Mouse (Mus musculus): ENCODE measurements at regions not wholly inside any gene's neighbourhood (a gene's known extent, or its start where the extent isn't known, plus 50 kb on each side); places are given as distances from the start of the nearest gene placed in this dataset.

DNA sequence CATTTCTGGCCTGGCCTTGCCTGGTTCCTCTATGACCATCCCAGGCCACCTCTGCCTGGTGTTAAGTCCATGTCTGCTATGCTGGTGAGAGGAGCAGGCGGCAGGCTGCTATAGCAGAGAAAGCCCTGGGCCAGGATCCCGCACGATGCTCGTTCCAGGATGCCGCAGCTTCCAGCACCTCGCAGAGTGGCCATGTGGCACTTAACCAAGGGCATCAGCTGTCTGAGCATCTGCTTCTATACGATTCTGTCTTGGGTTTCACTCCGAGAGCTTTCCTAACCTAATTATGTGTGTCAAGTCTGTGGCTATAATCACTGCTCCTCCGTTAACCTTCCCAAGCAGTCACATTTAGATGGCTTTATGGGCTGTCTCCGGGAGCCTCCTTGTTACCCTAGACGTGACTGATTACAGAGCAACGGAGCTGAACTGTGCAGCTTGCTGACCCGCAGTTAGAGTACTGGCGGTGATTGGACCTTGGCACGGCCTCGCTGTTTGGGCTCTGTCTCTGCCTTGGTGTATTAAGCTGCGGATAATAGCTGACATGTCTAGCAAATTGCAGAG lies 64.4 kb downstream of the Ackr3 start:
- DNase-seq (ENCODE audit: low read depth, low spot score): no peak

DNA sequence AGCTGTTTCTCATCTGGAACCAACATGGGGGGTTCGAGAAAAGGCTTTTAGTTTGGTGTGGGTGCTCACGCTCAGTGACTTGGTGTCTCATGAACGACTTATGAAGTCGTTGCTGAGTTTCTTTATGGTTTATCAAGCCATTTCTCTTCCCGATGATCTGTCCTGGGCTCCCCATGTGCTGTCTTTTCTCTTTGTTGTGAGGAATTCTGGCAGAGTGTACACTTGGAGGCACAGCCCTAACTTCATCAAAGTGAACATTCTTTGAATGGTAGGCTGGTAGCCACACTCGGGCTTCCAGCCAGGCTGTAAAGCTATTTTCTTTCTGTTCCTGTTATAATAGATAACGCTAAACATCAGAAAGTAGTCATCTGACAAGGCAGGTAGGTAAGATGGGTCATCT lies 65.2 kb downstream of the Ackr3 start:
- DNase-seq (ENCODE audit: low read depth, low spot score): no peak

DNA sequence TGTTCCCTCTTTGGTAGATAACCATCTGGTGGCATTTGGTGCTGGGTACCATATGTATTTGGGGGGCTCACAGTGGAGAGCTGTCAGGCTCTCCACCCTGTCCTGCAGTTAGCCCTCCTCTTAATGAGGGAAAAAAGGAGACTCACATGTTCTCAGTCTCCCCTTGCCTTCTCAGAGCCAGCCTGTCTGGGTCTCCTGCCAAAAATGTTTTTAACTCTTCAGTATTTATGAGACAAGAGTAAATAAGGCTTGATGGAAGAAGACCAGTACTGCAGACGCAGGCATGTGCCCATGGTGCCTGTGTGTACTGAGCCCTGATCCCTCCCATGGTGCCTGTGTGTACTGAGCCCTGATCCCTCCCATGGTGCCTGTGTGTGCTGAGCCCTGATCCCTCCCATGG lies 66.1 kb downstream of the Ackr3 start:
- DNase-seq (ENCODE audit: low read depth, low spot score): no peak

DNA sequence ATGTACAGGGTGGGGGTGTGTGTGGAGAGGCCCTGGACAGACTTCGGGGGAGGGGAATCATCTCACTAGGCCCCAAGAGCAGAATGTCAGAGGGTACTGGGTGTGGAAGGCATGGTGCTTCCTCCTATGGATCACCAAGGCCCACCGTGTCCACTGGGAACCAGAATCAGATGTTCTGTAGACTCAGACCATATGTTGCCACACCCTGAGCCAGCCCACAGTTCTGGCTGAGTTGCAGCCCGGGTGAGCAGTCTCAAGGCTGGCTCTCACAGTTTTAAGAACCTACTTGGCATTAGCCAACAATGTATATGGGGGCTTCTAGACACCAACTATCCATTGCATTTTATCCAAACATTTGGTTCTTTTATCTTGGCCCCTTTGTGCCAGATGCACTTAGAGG lies 67.5 kb downstream of the Ackr3 start:
- DNase-seq (ENCODE audit: low read depth, low spot score): no peak

DNA sequence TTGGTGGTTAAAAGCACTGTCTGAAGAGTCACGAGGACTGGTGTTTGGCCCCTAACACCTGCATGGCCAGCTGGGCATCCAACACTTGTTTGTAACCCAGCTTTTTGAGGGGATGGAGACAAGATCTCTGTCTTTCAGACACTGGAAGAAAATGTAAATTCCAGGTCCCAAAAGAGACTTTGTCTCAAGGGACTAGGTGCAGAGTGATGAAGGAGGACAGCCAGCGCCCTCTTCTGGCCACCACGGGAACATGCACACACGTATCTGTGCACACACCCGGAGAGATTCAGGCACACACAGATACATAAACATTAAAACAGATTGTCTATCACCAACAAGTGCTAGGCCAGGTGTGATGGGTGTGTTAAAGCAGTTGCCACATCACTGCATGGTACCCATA lies 68.6 kb downstream of the Ackr3 start:
- DNase-seq (ENCODE audit: low read depth, low spot score): no peak

DNA sequence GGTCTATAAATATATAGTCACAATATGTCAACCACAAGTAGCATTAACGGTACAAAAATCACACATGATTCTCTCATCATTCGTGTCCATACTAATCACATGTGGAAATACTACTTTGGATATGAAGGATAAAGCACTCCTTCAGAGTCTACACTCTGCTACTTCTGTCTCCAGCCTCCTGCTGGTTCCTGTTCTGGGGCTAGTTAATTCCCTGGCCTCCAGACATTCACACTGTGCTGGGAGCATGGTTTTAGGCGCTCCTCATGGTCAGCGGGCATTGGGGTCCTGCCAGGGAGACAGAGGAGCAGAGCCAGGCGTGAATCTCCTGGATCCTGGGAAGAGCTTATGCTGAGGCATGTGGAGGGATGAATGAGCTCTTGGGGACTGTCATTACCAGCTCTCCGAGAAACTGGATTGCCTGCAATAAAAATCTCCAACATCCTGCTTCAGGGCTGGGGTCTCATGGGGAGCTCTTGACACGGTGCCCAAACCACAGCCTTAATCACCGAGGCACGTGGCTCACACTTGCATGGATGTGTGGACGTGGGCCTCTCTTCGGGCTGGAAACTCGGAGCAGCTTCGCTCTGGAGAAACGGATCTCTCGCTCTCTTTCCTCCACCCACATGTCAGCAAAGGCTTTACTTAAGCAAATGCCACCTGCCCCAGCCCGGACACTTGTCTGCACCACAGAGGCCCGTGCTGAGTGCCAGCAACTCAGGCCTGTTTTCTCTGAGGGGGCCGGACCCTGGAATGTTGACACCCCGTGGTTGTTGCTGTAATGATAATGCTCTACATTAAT lies 69.2 kb downstream of the Ackr3 start:
- no peak for DNase-seq (ENCODE audit: low read depth, low spot score)

DNA sequence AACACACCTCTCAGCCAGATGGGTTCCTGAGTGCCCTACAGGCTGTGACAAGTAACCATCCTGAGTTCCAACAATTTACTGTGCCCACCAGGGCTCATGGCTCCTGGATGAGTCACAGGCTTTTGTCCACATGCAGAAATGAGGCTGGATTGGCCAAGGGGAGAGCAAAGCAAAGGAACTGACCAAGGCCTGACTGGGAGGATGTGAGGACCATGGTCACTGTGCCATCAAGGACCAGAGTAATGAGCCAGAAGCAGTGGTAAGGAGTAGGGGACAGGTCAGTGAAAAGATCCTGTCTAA lies 69.8 kb downstream of the Ackr3 start:
- DNase-seq (ENCODE audit: low read depth, low spot score): no peak

DNA sequence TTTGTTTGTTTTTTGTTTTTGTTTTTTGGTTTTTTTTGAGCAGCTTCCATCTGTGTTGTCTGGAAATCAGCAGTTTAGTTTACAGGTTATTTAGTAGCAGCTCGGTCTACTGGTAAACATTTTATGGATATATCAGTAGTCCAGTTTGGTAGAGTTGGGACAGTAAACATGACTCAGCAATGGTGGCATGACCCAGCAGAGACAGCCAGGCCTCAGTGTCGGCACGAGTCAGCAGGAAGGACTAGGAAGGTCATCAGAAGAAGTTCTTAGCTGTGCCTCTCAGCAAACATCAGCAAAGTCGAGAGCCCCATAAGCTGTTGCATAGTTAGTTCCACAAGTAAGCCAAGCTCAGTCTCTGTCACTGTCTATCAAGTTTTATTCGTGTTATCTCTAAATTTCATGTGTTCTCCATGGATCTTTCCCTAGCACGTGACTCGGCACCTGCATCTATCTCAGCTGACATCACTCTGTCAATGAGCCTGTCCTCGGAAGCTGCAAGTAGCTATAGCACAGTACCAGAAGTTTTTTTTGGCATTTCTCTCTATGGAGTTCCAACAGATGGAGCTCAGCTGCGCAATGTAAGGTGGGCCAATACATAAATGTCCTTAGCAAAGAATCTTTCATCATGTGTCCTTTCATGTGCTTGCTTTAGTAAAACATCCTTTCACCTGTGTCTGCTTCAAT lies 71.3 kb downstream of the Ackr3 start:
- no peak for DNase-seq (ENCODE audit: low read depth, low spot score)

DNA sequence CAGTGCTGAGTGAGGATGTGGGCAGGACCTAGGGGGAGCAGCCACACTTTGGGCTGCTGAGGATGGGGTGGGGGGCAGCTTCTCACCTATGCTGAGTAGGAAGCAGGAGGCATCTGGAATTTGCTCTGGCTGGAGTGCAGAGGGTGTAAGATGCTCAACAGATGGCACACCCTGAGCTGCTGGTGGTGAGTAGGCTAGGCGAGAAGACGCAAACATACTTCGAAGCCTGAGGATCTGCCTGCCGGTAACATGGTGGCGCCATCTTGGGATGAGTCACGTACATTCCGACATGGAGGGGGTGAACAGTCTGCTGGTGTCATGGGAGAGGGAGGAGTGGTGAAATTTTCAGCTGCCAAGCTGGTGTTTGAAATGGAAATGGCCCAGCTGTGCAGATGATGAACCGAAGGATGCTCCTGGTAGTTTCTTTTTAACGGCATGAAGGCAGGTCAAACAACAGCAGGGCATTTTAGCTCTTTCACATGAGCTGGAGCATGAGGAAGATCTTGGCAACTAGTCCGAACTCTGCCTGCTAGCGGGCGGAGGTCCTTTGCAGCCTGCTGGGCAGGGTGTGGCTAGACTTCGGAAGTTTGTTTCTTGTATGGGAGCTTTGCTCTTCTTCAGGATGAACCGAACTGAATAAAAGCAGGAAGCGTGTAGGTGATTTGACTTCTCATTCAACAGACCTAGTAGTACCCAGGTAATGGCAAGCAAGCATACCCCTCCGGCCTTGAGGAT lies 72.2 kb downstream of the Ackr3 start:
- no peak for DNase-seq (ENCODE audit: low read depth, low spot score)

DNA sequence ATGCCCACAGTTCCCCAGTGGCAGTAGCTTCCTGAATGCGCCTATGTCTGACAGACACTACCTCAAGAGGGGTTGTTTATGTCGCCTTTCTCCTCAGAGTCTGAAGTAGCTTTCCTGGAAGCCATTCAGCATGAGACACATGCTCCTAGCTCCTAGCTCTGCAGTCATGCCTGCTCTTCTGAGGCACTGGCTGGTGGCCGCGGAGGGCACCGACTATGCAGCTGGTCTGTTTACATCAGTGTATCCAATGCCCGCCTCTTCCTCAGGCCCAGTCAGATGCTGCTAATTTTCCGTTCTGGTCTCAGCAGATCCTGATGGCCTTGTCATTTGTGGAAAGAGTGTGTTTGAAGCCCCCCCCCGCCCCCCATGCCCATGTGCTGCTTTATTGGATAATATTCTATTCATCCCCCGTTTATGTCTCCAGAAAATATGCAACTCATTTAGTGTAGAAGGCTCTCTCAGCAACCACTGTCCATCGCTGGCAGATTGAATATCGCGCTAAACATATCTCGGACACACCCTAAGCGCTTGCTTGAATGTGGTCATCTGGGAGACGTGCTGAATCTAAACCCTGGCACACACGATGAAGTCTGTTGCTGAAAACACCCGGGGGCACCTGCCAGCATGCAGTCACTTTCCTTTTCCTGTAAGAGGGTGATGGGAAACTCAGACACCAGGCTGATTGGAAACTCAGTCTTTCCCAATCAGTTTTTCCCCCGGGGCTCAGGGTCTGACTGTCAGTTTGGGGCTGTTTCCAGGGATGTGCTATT lies 73.9 kb downstream of the Ackr3 start:
- DNase-seq (ENCODE audit: low read depth, low spot score): no peak

DNA sequence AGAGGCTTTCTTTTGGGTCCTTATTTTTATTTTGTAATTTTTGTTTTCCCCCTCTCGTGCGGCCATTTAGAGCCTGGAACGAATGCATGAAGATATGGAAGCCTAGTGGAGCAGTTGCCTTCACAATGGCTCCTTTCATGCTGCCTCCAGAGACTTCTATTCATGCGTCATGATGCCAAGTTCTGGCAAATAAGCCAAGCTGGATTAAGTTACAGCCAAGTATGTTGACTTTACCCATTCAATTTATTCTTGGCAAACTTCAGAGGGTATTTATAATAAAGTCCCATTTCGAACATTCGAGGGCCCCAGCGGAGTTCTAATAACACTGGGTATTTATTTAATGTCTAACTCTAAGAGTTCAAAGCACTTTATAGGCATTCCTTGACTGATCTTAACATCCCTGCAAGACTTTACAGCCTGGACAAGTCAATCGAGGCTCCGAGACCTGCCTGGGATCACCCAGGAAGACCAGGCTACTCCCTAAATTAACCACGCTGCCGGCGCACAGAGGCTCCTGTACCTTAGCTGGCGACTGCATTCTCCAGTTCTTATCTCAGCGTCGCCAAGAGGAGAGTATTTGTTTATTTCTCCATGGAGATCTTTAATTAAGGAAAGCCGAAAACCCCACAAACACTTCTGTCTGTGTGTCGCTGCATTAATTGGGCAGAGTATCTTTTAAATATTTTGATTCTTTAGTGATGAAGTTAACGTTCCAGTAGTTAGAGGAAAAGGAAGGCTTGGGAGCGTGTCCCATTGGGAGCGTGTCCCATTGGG lies 75.5 kb downstream of the Ackr3 start:
- DNase-seq (ENCODE audit: low read depth, low spot score): no peak

DNA sequence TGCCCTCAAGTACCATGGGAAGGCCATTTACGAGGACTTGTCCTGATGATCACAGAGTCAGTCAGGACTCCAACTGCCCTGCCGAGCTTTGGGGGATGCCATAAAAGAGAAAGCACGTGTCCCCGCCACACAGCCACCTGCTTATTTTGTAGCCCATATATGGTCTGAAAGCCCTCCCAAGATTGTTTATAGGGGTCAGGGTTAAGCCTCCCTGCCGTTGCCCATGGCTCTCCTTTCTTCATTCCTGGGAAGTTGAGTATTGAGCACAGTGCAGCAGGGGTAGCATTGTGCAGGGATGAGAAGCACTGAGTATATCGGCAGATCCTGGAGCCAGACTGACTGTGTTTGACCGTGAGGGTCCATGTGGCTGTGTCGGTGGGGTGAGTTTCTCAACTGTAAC lies 76.4 kb downstream of the Ackr3 start:
- DNase-seq (ENCODE audit: low read depth, low spot score): no peak

DNA sequence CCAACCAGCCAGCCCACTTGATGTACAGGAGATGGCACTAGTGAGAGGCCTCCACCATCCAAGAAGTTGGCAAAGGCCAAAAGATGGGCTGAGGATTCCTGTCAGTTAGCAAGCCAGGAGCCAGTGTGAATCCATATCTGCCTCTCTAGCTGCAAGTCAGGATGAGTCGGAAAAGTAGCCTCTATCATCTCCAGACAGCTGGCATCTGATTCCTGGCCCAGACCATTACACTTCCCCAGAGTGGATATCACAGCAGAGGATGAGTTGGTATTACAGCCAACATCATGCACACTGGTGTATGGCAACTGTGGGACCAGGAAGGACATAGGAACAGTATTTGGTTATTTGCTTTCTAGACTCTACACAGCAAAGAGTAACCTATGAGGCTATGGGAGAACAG lies 77.5 kb downstream of the Ackr3 start:
- DNase-seq (ENCODE audit: low read depth, low spot score): no peak

DNA sequence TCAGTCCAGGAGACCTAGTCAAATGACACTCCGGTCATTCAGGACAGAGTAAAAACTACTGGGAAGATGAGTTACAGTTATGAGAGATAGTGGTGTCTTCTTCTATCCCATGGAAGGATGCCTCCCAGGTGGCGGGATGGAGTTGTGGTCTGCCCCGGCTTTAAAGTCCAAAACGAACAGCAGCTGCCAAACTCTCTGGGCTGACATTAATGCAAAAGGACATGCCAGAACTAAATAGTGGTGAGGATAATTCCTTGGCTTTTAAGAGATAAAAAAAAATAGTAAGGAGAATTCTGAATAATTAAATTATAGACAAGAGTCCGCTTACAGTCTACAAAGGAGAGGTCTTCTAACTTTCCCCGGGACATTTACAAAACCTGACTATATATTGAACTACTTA lies 78.2 kb downstream of the Ackr3 start:
- no peak for DNase-seq (ENCODE audit: low read depth, low spot score)

DNA sequence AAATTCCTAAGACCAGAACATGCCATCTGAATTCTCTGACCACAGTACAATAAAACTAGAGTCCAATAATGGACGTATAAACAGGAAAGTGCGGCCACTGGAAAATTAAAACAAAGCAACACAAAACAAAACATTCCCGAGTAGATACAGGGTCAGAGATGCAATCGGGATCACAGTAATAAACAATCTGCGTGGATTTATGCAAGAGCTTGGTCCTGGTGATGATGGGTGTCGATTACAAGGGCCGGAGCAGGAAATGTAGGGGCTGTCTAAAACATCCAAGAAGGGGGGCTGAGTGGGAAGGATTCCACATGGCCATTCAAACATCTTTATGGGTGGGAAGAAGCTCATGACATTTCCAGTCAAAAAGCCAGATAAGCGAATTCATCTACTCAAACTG lies 78.6 kb downstream of the Ackr3 start:
- DNase-seq (ENCODE audit: low read depth, low spot score): no peak

DNA sequence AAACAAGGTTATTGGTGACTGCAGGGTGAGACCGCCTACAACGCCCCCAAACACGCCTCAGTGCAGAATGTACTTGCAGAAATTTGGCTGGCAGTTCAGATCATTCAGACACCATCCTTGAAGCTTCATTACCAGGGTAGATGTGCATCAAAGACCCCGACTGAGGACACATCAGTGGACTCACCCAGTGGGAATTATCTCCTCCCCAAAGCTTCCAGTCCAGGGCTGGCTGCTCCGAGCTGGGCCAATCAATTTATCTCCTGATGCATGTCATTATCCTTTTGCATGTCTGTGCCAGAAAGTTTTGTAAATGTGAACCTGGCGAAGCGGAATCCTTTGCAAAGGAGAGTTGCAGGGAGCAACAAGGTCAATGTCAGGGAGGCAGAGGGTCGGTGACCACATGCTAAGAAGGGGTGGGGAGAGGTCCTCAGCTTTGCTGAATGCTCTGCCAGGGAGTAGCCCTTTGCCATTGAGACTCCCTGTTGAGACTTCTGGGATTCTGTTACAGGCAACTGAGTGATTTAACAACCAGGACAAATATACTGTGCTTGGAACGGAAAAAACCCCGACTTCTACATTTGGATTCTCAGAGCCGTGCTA lies 79.5 kb downstream of the Ackr3 start:
- DNase-seq (ENCODE audit: low read depth, low spot score): no peak

DNA sequence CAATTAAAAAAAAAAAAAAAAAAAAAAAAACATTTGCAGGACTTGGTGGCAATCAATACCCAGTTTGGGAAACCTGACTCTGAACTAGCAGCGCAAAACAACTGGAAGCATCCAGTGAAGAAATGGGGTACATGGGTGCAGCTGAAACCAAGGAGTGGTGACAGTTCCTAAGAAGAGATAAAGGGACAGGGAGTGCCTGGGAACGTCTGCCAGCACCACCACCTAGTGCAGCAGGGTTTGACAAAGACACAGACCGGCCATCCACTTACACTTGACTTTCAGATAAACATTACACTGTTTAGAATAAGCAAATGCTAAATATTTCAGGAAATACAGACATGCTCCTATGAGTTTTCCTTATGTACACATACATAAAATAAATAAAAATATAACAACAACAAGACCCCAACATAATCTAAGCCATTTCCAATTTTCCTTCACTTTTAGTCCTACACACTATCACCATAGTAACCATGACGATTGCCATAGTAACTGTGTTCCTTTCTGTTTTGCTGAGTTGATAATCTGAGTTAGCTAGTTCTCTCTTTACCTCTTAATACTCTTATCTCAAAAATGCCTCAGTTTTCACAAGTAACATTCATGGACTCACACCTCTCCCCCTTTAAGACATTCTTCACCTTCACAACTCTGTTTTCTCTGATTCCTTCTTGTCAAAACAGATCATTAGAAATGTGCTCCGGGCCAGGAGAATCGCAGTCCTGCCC lies 80.3 kb downstream of the Ackr3 start:
- no peak for DNase-seq (ENCODE audit: low read depth, low spot score)

DNA sequence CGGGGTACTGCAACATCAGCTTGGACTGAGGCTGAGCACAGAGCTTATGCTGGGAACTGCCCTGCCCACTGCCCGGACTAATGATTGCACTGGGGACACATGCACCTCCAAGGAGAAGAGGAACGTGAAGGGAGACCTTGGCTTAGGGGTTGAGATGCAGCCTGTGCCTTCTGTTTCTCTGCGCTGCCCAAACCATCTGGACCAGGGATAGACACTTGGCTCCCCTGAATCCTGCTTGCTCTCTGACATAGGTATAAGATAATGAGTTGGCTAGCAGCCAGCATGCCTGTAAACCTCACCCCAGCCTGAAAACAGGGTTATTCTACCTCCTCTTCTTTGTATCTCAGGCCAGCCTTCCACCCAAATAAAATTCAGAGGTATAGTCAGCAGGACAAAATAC lies 81.5 kb downstream of the Ackr3 start:
- no peak for DNase-seq (ENCODE audit: low read depth, low spot score)

DNA sequence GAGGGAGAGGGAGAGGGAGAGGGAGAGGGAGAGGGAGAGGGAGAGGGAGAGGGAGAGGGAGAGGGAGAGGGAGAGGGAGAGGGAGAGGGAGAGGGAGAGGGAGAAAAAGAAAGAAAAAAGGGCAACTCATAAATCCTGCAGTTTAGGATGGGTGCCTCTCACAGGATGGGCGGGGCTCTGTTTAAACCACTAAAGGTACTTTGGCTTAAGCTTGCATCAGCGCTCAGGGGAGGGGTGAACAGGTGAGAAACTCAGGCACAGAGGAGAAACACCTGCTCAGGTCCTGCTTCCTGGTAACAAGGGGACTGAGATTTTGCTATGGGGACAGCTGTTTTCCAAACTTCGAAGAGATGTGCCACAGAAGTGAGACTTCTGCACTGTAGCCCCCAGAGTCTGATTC lies 83.5 kb downstream of the Ackr3 start:
- DNase-seq (ENCODE audit: low read depth, low spot score): no peak

Data from embryo, embryonic 11.5 days (tissue).